Mouse (Mus musculus): ENCODE measurements at regions not wholly inside any gene's neighbourhood (a gene's known extent, or its start where the extent isn't known, plus 50 kb on each side); places are given as distances from the start of the nearest gene placed in this dataset.

- no peak overlapping the region for H3K4me3 ChIP-seq (replicated peaks; ENCODE audit: low read depth, low read length)
- H3K36me3 ChIP-seq (ENCODE audit: control insufficient read depth, insufficient read depth, low read length) = no peaks in the 10 kb centered on the region
- no peaks in the 10 kb centered on the region for H3K27me3 ChIP-seq (ENCODE audit: control insufficient read depth, insufficient read depth, low read length)
- ATAC-seq (ENCODE audit: low FRiP score, low TSS enrichment) (no peak), DNase-seq (no peak)
- WGBS = 60% methylated on average over 22 of the region's 22 CpGs
- H3K9ac ChIP-seq (replicated peaks; ENCODE audit: low read length) = no peak overlapping the region
- H3K27ac ChIP-seq (replicated peaks; ENCODE audit: low read depth, low read length) = no peak overlapping the region
- no peak overlapping the region for H3K4me2 ChIP-seq (ENCODE audit: low read length)
- no peaks in the 10 kb centered on the region; the same call in 1 of the 2 replicates for H3K4me1 ChIP-seq (ENCODE audit: control insufficient read depth, insufficient read depth, low read length)
- H3K9me3 ChIP-seq (ENCODE audit: control insufficient read depth, low read length) = no peaks in the 10 kb centered on the region
Observed at GRCm38 (mm10) chr1:151086111-151086859, 93.0 kb upstream of the Hmcn1 start.

GRCm38 (mm10) chr1:151087151-151087660, 94.0 kb upstream of the Hmcn1 start:
- no peak for DNase-seq
- no peak overlapping the region for H3K4me2 ChIP-seq (ENCODE audit: low read length)
- WGBS = 55% methylated on average over 8 of the region's 8 CpGs

GRCm38 (mm10) chr1:151087811-151088511, 94.4 kb upstream of the Gm47985 start:
- Histone ChIP-seq H3K4me2 (ENCODE audit: low read length) (no peak overlapping the region), H3K4me3 (replicated peaks; ENCODE audit: low read depth, low read length) (no peak overlapping the region), H3K9me3 (ENCODE audit: control insufficient read depth, low read length) (no peaks in the 10 kb centered on the region), H3K36me3 (ENCODE audit: control insufficient read depth, insufficient read depth, low read length) (no peaks in the 10 kb centered on the region), H3K4me1 (ENCODE audit: control insufficient read depth, insufficient read depth, low read length) (no peaks in the 10 kb centered on the region; the same call in 1 of the 2 replicates), H3K27ac (replicated peaks; ENCODE audit: low read depth, low read length) (no peak overlapping the region), H3K27me3 (ENCODE audit: control insufficient read depth, insufficient read depth, low read length) (no peaks in the 10 kb centered on the region), H3K9ac (replicated peaks; ENCODE audit: low read length) (no peak overlapping the region)
- DNase-seq (no peak), ATAC-seq (ENCODE audit: low FRiP score, low TSS enrichment) (no peak)
- 73% methylated on average over 14 of the region's 14 CpGs for WGBS

More at GRCm38 (mm10) chr1:151087151-151087660, 94.0 kb upstream of the Hmcn1 start:
- H3K9ac ChIP-seq (replicated peaks; ENCODE audit: low read length) = no peak overlapping the region
- H3K36me3 ChIP-seq (ENCODE audit: control insufficient read depth, insufficient read depth, low read length) = no peaks in the 10 kb centered on the region
- no peak overlapping the region for H3K27ac ChIP-seq (replicated peaks; ENCODE audit: low read depth, low read length)
- no peak overlapping the region for H3K4me3 ChIP-seq (replicated peaks; ENCODE audit: low read depth, low read length)
- H3K9me3 ChIP-seq (ENCODE audit: control insufficient read depth, low read length) = no peaks in the 10 kb centered on the region
- no peak for ATAC-seq (ENCODE audit: low FRiP score, low TSS enrichment)
- no peaks in the 10 kb centered on the region for H3K27me3 ChIP-seq (ENCODE audit: control insufficient read depth, insufficient read depth, low read length)
- H3K4me1 ChIP-seq (ENCODE audit: control insufficient read depth, insufficient read depth, low read length) = no peaks in the 10 kb centered on the region; the same call in 1 of the 2 replicates

GRCm38 (mm10) chr1:151088535-151089125, 93.7 kb upstream of the Gm47985 start:
- H3K4me1 ChIP-seq (ENCODE audit: control insufficient read depth, insufficient read depth, low read length) = no peaks in the 10 kb centered on the region; the same call in 1 of the 2 replicates
- no peak overlapping the region for H3K4me3 ChIP-seq (replicated peaks; ENCODE audit: low read depth, low read length)
- DNase-seq (no peak), ATAC-seq (ENCODE audit: low FRiP score, low TSS enrichment) (no peak)
- WGBS = 67% methylated on average over 11 of the region's 11 CpGs
- H3K9me3 ChIP-seq (ENCODE audit: control insufficient read depth, low read length) = no peaks in the 10 kb centered on the region
- no peaks in the 10 kb centered on the region for H3K36me3 ChIP-seq (ENCODE audit: control insufficient read depth, insufficient read depth, low read length)
- no peak overlapping the region for H3K27ac ChIP-seq (replicated peaks; ENCODE audit: low read depth, low read length)
- H3K4me2 ChIP-seq (ENCODE audit: low read length) = no peak overlapping the region
- H3K27me3 ChIP-seq (ENCODE audit: control insufficient read depth, insufficient read depth, low read length) = no peaks in the 10 kb centered on the region
- no peak overlapping the region for H3K9ac ChIP-seq (replicated peaks; ENCODE audit: low read length)

GRCm38 (mm10) chr1:151092035-151092434, 90.3 kb upstream of the Gm47985 start:
- Histone ChIP-seq H3K9ac (replicated peaks; ENCODE audit: low read length) (no peak overlapping the region), H3K4me3 (replicated peaks; ENCODE audit: low read depth, low read length) (no peak overlapping the region), H3K27me3 (ENCODE audit: control insufficient read depth, insufficient read depth, low read length) (no peaks in the 10 kb centered on the region), H3K27ac (replicated peaks; ENCODE audit: low read depth, low read length) (no peak overlapping the region), H3K9me3 (ENCODE audit: control insufficient read depth, low read length) (no peaks in the 10 kb centered on the region), H3K4me2 (ENCODE audit: low read length) (no peak overlapping the region), H3K4me1 (ENCODE audit: control insufficient read depth, insufficient read depth, low read length) (peaks cover 9% of the 10 kb centered on the region), H3K36me3 (ENCODE audit: control insufficient read depth, insufficient read depth, low read length) (no peaks in the 10 kb centered on the region)
- ATAC-seq (ENCODE audit: low FRiP score, low TSS enrichment) (no peak), DNase-seq (no peak)
- WGBS = 70% methylated on average over 4 of the region's 4 CpGs

GRCm38 (mm10) chr1:151095344-151096050, 86.8 kb upstream of the Gm47985 start:
- no peaks in the 10 kb centered on the region for H3K36me3 ChIP-seq (ENCODE audit: control insufficient read depth, insufficient read depth, low read length)
- no peak overlapping the region for H3K27ac ChIP-seq (replicated peaks; ENCODE audit: low read depth, low read length)
- no peak overlapping the region for H3K4me3 ChIP-seq (replicated peaks; ENCODE audit: low read depth, low read length)
- no peak for DNase-seq
- H3K4me2 ChIP-seq (ENCODE audit: low read length) = no peak overlapping the region
- H3K9ac ChIP-seq (replicated peaks; ENCODE audit: low read length) = no peak overlapping the region
- no peaks in the 10 kb centered on the region for H3K9me3 ChIP-seq (ENCODE audit: control insufficient read depth, low read length)
- no peaks in the 10 kb centered on the region for H3K27me3 ChIP-seq (ENCODE audit: control insufficient read depth, insufficient read depth, low read length)
- ATAC-seq (ENCODE audit: low FRiP score, low TSS enrichment) = no peak
- 58% methylated on average over 10 of the region's 10 CpGs for WGBS
- H3K4me1 ChIP-seq (ENCODE audit: control insufficient read depth, insufficient read depth, low read length) = peaks cover 9% of the 10 kb centered on the region

- no peak overlapping the region for H3K4me3 ChIP-seq (replicated peaks; ENCODE audit: low read depth, low read length)
- peak overlapping the region; percentile 6; the same call in 1 of the 2 replicates for H3K4me2 ChIP-seq (ENCODE audit: low read length)
- peaks cover 9% of the 10 kb centered on the region for H3K4me1 ChIP-seq (ENCODE audit: control insufficient read depth, insufficient read depth, low read length)
- WGBS = 15% methylated on average over 9 of the region's 9 CpGs
- no peak overlapping the region for H3K9ac ChIP-seq (replicated peaks; ENCODE audit: low read length)
- H3K9me3 ChIP-seq (ENCODE audit: control insufficient read depth, low read length) = no peaks in the 10 kb centered on the region
- H3K36me3 ChIP-seq (ENCODE audit: control insufficient read depth, insufficient read depth, low read length) = no peaks in the 10 kb centered on the region
- ATAC-seq (ENCODE audit: low FRiP score, low TSS enrichment) (no peak), DNase-seq (peak; percentile 64)
- no peak overlapping the region for H3K27ac ChIP-seq (replicated peaks; ENCODE audit: low read depth, low read length)
- no peaks in the 10 kb centered on the region for H3K27me3 ChIP-seq (ENCODE audit: control insufficient read depth, insufficient read depth, low read length)
Observed at GRCm38 (mm10) chr1:151096079-151096478, 86.3 kb upstream of the Gm47985 start.

- Histone ChIP-seq H3K4me2 (ENCODE audit: low read length) (no peak overlapping the region), H3K4me1 (ENCODE audit: control insufficient read depth, insufficient read depth, low read length) (peaks cover 9% of the 10 kb centered on the region), H3K27ac (replicated peaks; ENCODE audit: low read depth, low read length) (no peak overlapping the region), H3K36me3 (ENCODE audit: control insufficient read depth, insufficient read depth, low read length) (no peaks in the 10 kb centered on the region), H3K27me3 (ENCODE audit: control insufficient read depth, insufficient read depth, low read length) (no peaks in the 10 kb centered on the region), H3K4me3 (replicated peaks; ENCODE audit: low read depth, low read length) (no peak overlapping the region), H3K9ac (replicated peaks; ENCODE audit: low read length) (no peak overlapping the region), H3K9me3 (ENCODE audit: control insufficient read depth, low read length) (no peaks in the 10 kb centered on the region)
- DNase-seq (no peak), ATAC-seq (ENCODE audit: low FRiP score, low TSS enrichment) (no peak)
- 83% methylated on average over 1 of the region's 1 CpGs for WGBS
Observed at GRCm38 (mm10) chr1:151097506-151097905, 84.8 kb upstream of the Gm47985 start.

All from midbrain, embryonic 14.5 days (tissue).